Mouse (Mus musculus): Measurements from ENCODE around the gene Cgrrf1.

GRCm38 (mm10) chr14:46782187-46782828, 49.6 kb upstream of the Cgrrf1 start:
- TF ChIP-seq CHD2 (IDR thresholded peaks at IDR 0.05; ENCODE audit: low read depth, low read length) (no peak), ZC3H11A (IDR thresholded peaks at IDR 0.05; ENCODE audit: borderline replicate concordance, low read depth, low read length) (no peak), HCFC1 (IDR thresholded peaks at IDR 0.05; ENCODE audit: borderline replicate concordance, insufficient read depth, low read length) (no peak), MAFK (IDR thresholded peaks at IDR 0.05; ENCODE audit: insufficient read depth, low read depth, low read length) (no peak), ZNF384 (IDR thresholded peaks at IDR 0.05; ENCODE audit: low read depth, low read length) (no peak)
